7 mouse cellular contexts compared by ENCODE assay signal in genomic region chr14:73524766-73525448, GRCm38 (mm10). TPM values are rescaled to one million over a fixed set of nuclear protein-coding genes. Genes with fewer than 3 reads are reported as not detected.
A peak's percentile ranks its signal among the peaks of the same experiment; 100 is the strongest.
DNase-seq lines count a peak whose midpoint lies in the region; ATAC-seq lines count a peak whose summit lies in the region.

Gene Sucla2 (plus strand): TSS chr14:73525319.

- no peaks in the 10 kb centered on the region for H3K9me3 ChIP-seq in embryonic facial prominence, embryonic 11.5 days (replicated peaks; ENCODE audit: control insufficient read depth, low read length)
- H3K9me3 ChIP-seq in limb, embryonic 10.5 days (replicated peaks): no peaks in the 10 kb centered on the region
- no peaks in the 10 kb centered on the region for H3K9me3 ChIP-seq in midbrain, embryonic 13.5 days

- DNase-seq in adrenal gland, postnatal 14 days: peak; percentile 96
- peak; percentile 96 for DNase-seq in embryonic facial prominence, embryonic 11.5 days (ENCODE audit: low spot score)
- DNase-seq in kidney, adult 11 months: peak; percentile 93
- DNase-seq in limb, embryonic 10.5 days (ENCODE audit: low spot score): peak; percentile 96
- peak; percentile 90 for DNase-seq in spleen, adult 12 weeks (ENCODE audit: low spot score)

- H3K36me3 ChIP-seq in embryonic facial prominence, embryonic 11.5 days (replicated peaks; ENCODE audit: control insufficient read depth, insufficient read depth, low read depth, low read length): no peaks in the 10 kb centered on the region
- no peaks in the 10 kb centered on the region for H3K36me3 ChIP-seq in limb, embryonic 10.5 days
- H3K36me3 ChIP-seq in midbrain, embryonic 13.5 days: no peaks in the 10 kb centered on the region

- peak within 1 kb of the TSS; percentile 46 for H3K4me3 ChIP-seq in embryonic facial prominence, embryonic 11.5 days (ENCODE audit: low read depth, low read length)
- H3K4me3 ChIP-seq in limb, embryonic 10.5 days: peak within 1 kb of the TSS; percentile 56
- peak within 1 kb of the TSS; percentile 47 for H3K4me3 ChIP-seq in midbrain, embryonic 13.5 days (replicated peaks)

- ATAC-seq in embryonic facial prominence, embryonic 11.5 days (replicated peaks; ENCODE audit: insufficient number of reproducible peaks, low FRiP score, low TSS enrichment, low read depth): peak; percentile 99
- ATAC-seq in granulocyte monocyte progenitor cell, adult 5-6 weeks (replicated peaks; ENCODE audit: poor library complexity, severe bottlenecking): peak; percentile 99
- ATAC-seq in midbrain, embryonic 13.5 days: peak; percentile 100

- H3K27me3 ChIP-seq in embryonic facial prominence, embryonic 11.5 days (ENCODE audit: control insufficient read depth, insufficient read depth, low read length): no peaks in the 10 kb centered on the region
- no peaks in the 10 kb centered on the region for H3K27me3 ChIP-seq in limb, embryonic 10.5 days (ENCODE audit: low read depth, poor library complexity, severe bottlenecking)
- peaks cover 6% of the 10 kb centered on the region; the same call in 1 of the 2 replicates for H3K27me3 ChIP-seq in midbrain, embryonic 13.5 days

- peak within 1 kb of the TSS; percentile 82 for H3K27ac ChIP-seq in embryonic facial prominence, embryonic 11.5 days (replicated peaks; ENCODE audit: low read depth, low read length)
- H3K27ac ChIP-seq in limb, embryonic 10.5 days: peak within 1 kb of the TSS; percentile 90
- H3K27ac ChIP-seq in midbrain, embryonic 13.5 days: peak within 1 kb of the TSS; percentile 90

- H3K9ac ChIP-seq in embryonic facial prominence, embryonic 11.5 days (replicated peaks; ENCODE audit: low read length): peak within 1 kb of the TSS; percentile 68
- peak within 1 kb of the TSS; percentile 60 for H3K9ac ChIP-seq in midbrain, embryonic 13.5 days (replicated peaks)

- H3K4me1 ChIP-seq in embryonic facial prominence, embryonic 11.5 days (ENCODE audit: control insufficient read depth, insufficient read depth, low read length): no peaks in the 10 kb centered on the region
- no peaks in the 10 kb centered on the region for H3K4me1 ChIP-seq in limb, embryonic 10.5 days
- peaks cover 6% of the 10 kb centered on the region; the same call in 1 of the 2 replicates for H3K4me1 ChIP-seq in midbrain, embryonic 13.5 days (replicated peaks)

- H3K4me2 ChIP-seq in embryonic facial prominence, embryonic 11.5 days (ENCODE audit: low read depth, low read length): no peak within 1 kb of the TSS
- peak within 1 kb of the TSS; percentile 33 for H3K4me2 ChIP-seq in midbrain, embryonic 13.5 days (replicated peaks)

- WGBS in embryonic facial prominence, embryonic 11.5 days: under 1% methylated on average over 41 of the region's 41 CpGs
- WGBS in limb, embryonic 10.5 days: under 1% methylated on average over 41 of the region's 41 CpGs
- WGBS in midbrain, embryonic 13.5 days: under 1% methylated on average over 38 of the region's 41 CpGs

RNA-seq across cellular contexts. Expression of gene Sucla2, which starts in this region (rescaled TPM):
- total RNA-seq in adrenal gland, postnatal 14 days (2021): 999 and 1,057 TPM in 2 replicates
- polyA plus RNA-seq in embryonic facial prominence, embryonic 11.5 days (2014; fragmentation: Nextera tagmentation; extraction: Ambion mirVana): 126 and 134 TPM in 2 replicates
- 56.4 and 79.2 TPM in 2 replicates for total RNA-seq in granulocyte monocyte progenitor cell, adult 5-6 weeks (2014; fragmentation: Nextera tagmentation)
- total RNA-seq in granulocyte monocyte progenitor cell, adult 5-6 weeks (2017): 94.7 and 131 TPM in 2 replicates
- polyA plus RNA-seq in limb, embryonic 10.5 days (2016; fragmentation: Nextera tagmentation; extraction: Ambion mirVana): 90.6 and 102 TPM in 2 replicates
- polyA plus RNA-seq in midbrain, embryonic 13.5 days (2015; fragmentation: Nextera tagmentation; extraction: Ambion mirVana): 108 and 111 TPM in 2 replicates

Comparison
In these comparisons a context has a peak if more than half of its experiments do, and no peak if none do; other contexts are left out.
1. Peak in every context shown above with its lines: DNase-seq, ATAC-seq, H3K4me3 ChIP-seq and H3K27ac ChIP-seq.